Mouse (Mus musculus) MEL (cell line): Measurements from ENCODE around the gene Glyatl3. TPM values are rescaled to one million over a fixed set of nuclear protein-coding genes. Genes with fewer than 3 reads are reported as not detected.

Source experiments
- DNase-seq: peaks from one replicate; pipeline ENCODE4 v3.0.0; 2011; ENCODE audit warnings: low read depth, low spot score
- H3K27ac ChIP-seq: 2 replicates; pipeline ENCODE4 v1.5.1; 2012; ENCODE audit warnings: low read depth, mild to moderate bottlenecking, control low read depth, low read length, moderate library complexity; ENCODE audit not compliant: control insufficient read depth
- H3K27me3 ChIP-seq, 2 experiments: fragments of 150-350 bp in 1 of 2; sonication (generic) in 1 of 2; 2 replicates each; pipeline ENCODE4 v1.6.1; 2012; ENCODE audit warnings: low read length in 2 of 2, mild to moderate bottlenecking in 2 of 2, improper control_type of control experiment in 1 of 2, moderate library complexity in 1 of 2; ENCODE audit not compliant: insufficient read depth in 2 of 2, control insufficient read depth in 1 of 2
- H3K36me3 ChIP-seq, 2 experiments: 2 replicates each; pipeline ENCODE4 v1.6.1; 2012 to 2014; ENCODE audit warnings: low read length in 2 of 2, improper control_type of control experiment in 1 of 2, inconsistent platforms in 1 of 2, mild to moderate bottlenecking in 1 of 2; ENCODE audit not compliant: insufficient read depth in 2 of 2, control insufficient read depth in 1 of 2
- H3K4me1 ChIP-seq, 2 experiments: fragments of 150-350 bp in 1 of 2; sonication (generic) in 1 of 2; 2 replicates each; pipeline ENCODE4 v1.6.1; 2012; ENCODE audit warnings: low read length in 2 of 2, improper control_type of control experiment in 1 of 2, mild to moderate bottlenecking in 1 of 2; ENCODE audit not compliant: insufficient read depth in 2 of 2, control insufficient read depth in 1 of 2
- H3K4me3 ChIP-seq, 2 experiments: fragments of 150-350 bp in 1 of 2; sonication (generic) in 1 of 2; 2 replicates each; pipeline ENCODE4 v1.5.1; 2012; ENCODE audit warnings: low read depth in 2 of 2, low read length in 2 of 2, mild to moderate bottlenecking in 2 of 2, moderate library complexity in 2 of 2, control low read depth in 1 of 2, improper control_type of control experiment in 1 of 2; ENCODE audit not compliant: control insufficient read depth in 1 of 2, insufficient read depth in 1 of 2
- H3K79me2 ChIP-seq: 2 replicates; pipeline ENCODE4 v1.6.1; 2012; ENCODE audit warnings: mild to moderate bottlenecking, low read length, moderate library complexity; ENCODE audit not compliant: control insufficient read depth, poor library complexity, insufficient read depth
- H3K9ac ChIP-seq: 2 replicates; pipeline ENCODE4 v1.6.1; 2012; ENCODE audit warnings: low read depth, mild to moderate bottlenecking, control low read depth, low read length, moderate library complexity; ENCODE audit not compliant: control insufficient read depth, poor library complexity, severe bottlenecking
- H3K9me3 ChIP-seq: fragments of 150-350 bp; sonication (generic); replicated peaks from 2 replicates; pipeline ENCODE4 v1.6.1; 2012; ENCODE audit warnings: mild to moderate bottlenecking, low read length, improper control_type of control experiment, moderate library complexity; ENCODE audit not compliant: insufficient read depth
- BHLHE40 ChIP-seq: IDR thresholded peaks from 2 replicates; pipeline ENCODE4 v1.6.1; 2012; ENCODE audit warnings: low read depth, mild to moderate bottlenecking, inconsistent platforms, low read length, improper control_type of control experiment, borderline replicate concordance
- E2F4 ChIP-seq: IDR thresholded peaks from 2 replicates; pipeline ENCODE4 v1.6.1; 2011; ENCODE audit warnings: low read depth, low read length, improper control_type of control experiment, borderline replicate concordance
- EP300 ChIP-seq, 2 experiments: IDR thresholded peaks; 2 replicates each; pipeline ENCODE4 v1.6.1; 2011; ENCODE audit warnings: improper control_type of control experiment in 2 of 2, low read length in 2 of 2, low read depth in 1 of 2, mild to moderate bottlenecking in 1 of 2
- ETS1 ChIP-seq: IDR thresholded peaks from 2 replicates; pipeline ENCODE4 v1.6.1; 2012; ENCODE audit warnings: low read depth, mild to moderate bottlenecking, inconsistent platforms, low read length, improper control_type of control experiment, moderate library complexity
- GATA1 ChIP-seq: IDR thresholded peaks from 2 replicates; pipeline ENCODE4 v1.6.1; 2011; ENCODE audit warnings: low read depth, low read length, improper control_type of control experiment
- HCFC1 ChIP-seq: IDR thresholded peaks from 2 replicates; pipeline ENCODE4 v1.6.1; 2012; ENCODE audit warnings: low read depth, mild to moderate bottlenecking, inconsistent platforms, low read length, improper control_type of control experiment, moderate library complexity
- JUND ChIP-seq: IDR thresholded peaks from 2 replicates; pipeline ENCODE4 v1.6.1; 2011; ENCODE audit warnings: low read depth, mild to moderate bottlenecking, improper control_type of control experiment, low read length
- MAFK ChIP-seq: IDR thresholded peaks from 2 replicates; pipeline ENCODE4 v1.6.1; 2011; ENCODE audit warnings: low read depth, mild to moderate bottlenecking, low read length, improper control_type of control experiment, borderline replicate concordance
- RCOR1 ChIP-seq: IDR thresholded peaks from 2 replicates; pipeline ENCODE4 v1.6.1; 2012; ENCODE audit warnings: low read depth, mild to moderate bottlenecking, inconsistent platforms, low read length, improper control_type of control experiment
- SIN3A ChIP-seq: IDR thresholded peaks from 2 replicates; pipeline ENCODE4 v1.6.1; 2012; ENCODE audit warnings: low read length, improper control_type of control experiment, inconsistent platforms
- SMC3 ChIP-seq: IDR thresholded peaks from 2 replicates; pipeline ENCODE4 v1.6.1; 2011; ENCODE audit warnings: low read depth, low read length, improper control_type of control experiment
- TBP ChIP-seq: IDR thresholded peaks from 2 replicates; pipeline ENCODE4 v1.8.0; 2011; ENCODE audit warnings: low read depth, low read length, improper control_type of control experiment
- TCF12 ChIP-seq: IDR thresholded peaks from 2 replicates; pipeline ENCODE4 v1.6.1; 2014; ENCODE audit warnings: low read depth, mild to moderate bottlenecking, inconsistent platforms, low read length, improper control_type of control experiment, moderate library complexity
- UBTF ChIP-seq: IDR thresholded peaks from 2 replicates; pipeline ENCODE4 v1.6.1; 2012; ENCODE audit warnings: low read depth, mild to moderate bottlenecking, inconsistent platforms, low read length, improper control_type of control experiment, moderate library complexity, borderline replicate concordance; ENCODE audit not compliant: insufficient read depth
- ZMIZ1 ChIP-seq: IDR thresholded peaks from 2 replicates; pipeline ENCODE4 v1.6.1; 2012; ENCODE audit warnings: low read depth, mild to moderate bottlenecking, inconsistent platforms, low read length, improper control_type of control experiment, moderate library complexity
- polyA plus RNA-seq, 2 experiments: library from polyadenylated mRNA; stranded (reverse) in 1 of 2; unstranded in 1 of 2; fragments of >175 nt in 1 of 2; fragments of >200 nt in 1 of 2; gene quantifications; 2 replicates each; pipeline versions ENCODE4 v1.2.1 to v1.2.4; 2012; ENCODE audit warnings: low replicate concordance in 2 of 2, low read depth in 1 of 2; ENCODE audit not compliant: insufficient read length in 2 of 2, insufficient read depth in 1 of 2, missing spikeins in 1 of 2
- total RNA-seq: library from RNA; depleted of rRNA; stranded (reverse); fragments of 300-350 nt; gene quantifications from 2 replicates; pipeline ENCODE4 v1.2.3, GENCODE M21; 2012; rRNA removed

Glyatl3 gene
- total and polyA plus RNA-seq, 3 experiments, result 0.33 TPM; not detected in 2

DNA sequence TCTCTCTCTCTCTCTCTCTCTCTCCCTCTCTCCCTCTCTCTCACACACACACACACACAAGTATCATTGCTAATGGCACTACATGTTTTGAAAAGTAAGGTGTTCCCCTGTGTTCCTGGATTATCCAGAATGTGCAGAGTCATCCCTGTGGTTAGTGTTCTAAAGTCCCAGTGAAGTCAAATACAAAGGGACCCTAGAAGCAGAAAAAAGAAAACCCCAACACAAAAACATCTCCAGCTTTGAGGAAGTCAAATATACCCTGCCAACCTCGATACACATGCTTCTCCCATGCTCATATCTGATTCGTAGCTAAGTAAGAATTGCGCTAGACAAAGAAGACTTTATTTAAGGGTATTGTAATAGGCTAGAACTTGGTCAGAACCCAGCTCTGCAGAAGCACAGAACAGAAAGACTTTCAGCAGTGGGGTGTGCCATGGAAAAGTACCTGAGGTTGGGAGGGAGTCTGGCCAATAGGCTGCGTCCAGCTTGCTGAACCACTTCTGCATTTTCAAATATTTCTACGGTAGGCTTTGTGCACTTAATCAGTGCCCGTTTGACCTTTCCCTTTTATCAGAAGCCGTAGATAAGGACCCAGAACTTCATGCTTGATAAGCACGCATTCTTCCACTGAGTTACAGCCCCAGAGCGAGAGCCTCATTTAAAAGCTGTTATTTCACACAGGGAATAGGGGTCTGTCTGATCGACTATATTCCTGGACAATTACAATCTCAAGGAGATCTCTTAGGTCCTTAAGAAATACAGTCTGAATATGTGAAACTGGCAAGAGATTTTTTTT, 45.0 kb downstream of the Glyatl3 start (continued):
- no peak for TF ChIP-seq SMC3

- peak; percentile 87 for DNase-seq
- Histone ChIP-seq H3K4me1 (no peaks in the 10 kb centered on the region; a peak in 1 of 4 replicates), H3K9ac (no peak overlapping the region), H3K27ac (no peak overlapping the region), H3K36me3 (peaks cover 0 to 7% of the 10 kb centered on the region in 2 experiments; a peak in 2 of 4 replicates), H3K4me3 (no peak overlapping the region), H3K79me2 (no peaks in the 10 kb centered on the region), H3K27me3 (no peaks in the 10 kb centered on the region), H3K9me3 (no peaks in the 10 kb centered on the region)
- TF ChIP-seq BHLHE40, result no peak
- 0 out of 2 replicates have a peak, but pooled peaks have one; percentile 26 for TF ChIP-seq SIN3A
- no peak for TF ChIP-seq UBTF
- peak; percentile 55; the same call in 1 of the 2 replicates for TF ChIP-seq ETS1
- TF ChIP-seq TBP, result peak; percentile 26; the same call in 1 of the 2 replicates
- 0 out of 2 replicates have a peak, but pooled peaks have one; percentile 42 for TF ChIP-seq TCF12
- TF ChIP-seq SMC3, result peak; percentile 18; the same call in 1 of the 2 replicates
- TF ChIP-seq ZMIZ1, result no peak
- TF ChIP-seq GATA1, result peak; percentile 51; the same call in 1 of the 2 replicates
- no peak for TF ChIP-seq HCFC1
- TF ChIP-seq E2F4, result no peak
- 0 out of 2 replicates have a peak, but pooled peaks have one; percentile 22 for TF ChIP-seq MAFK
- no peak for TF ChIP-seq JUND
- TF ChIP-seq RCOR1, result peak; percentile 59
- 0 out of 4 replicates have a peak, but pooled peaks have one; percentile 23 to 33 for TF ChIP-seq EP300 (IDR thresholded peaks at IDR 0.05; ENCODE audit: low read depth in 1 of 2, low read length in 2 of 2)
Measured at GRCm38 (mm10) chr17:40855065-40855464, 59.1 kb downstream of the Glyatl3 start.

Other genes starting within 250 kb of the Glyatl3 start
- not detected in 2 replicates for gene Esp1, start 187.2 kb downstream of the Glyatl3 start, total RNA-seq
- not detected for gene Esp1, start 187.2 kb downstream of the Glyatl3 start, polyA plus RNA-seq
- 1.4 and 2.3 TPM in 2 replicates for gene Crisp2, start 107.3 kb downstream of the Glyatl3 start, total RNA-seq
- 1 to 10 TPM in 1 of 2 experiments, not detected in 1; 1.2 TPM for gene Crisp2, start 107.3 kb downstream of the Glyatl3 start, polyA plus RNA-seq
- gene Rhag, start 103.2 kb downstream of the Glyatl3 start, total RNA-seq, result 17.8 and 24.4 TPM in 2 replicates
- gene Rhag, start 103.2 kb downstream of the Glyatl3 start, polyA plus RNA-seq, result 10 to 100 TPM in 1 of 2 experiments, not detected in 1; 91.3 TPM
- 1.2 and 1.3 TPM in 2 replicates for gene 9130008F23Rik, start 33.8 kb downstream of the Glyatl3 start, total RNA-seq
- 1 to 10 TPM in 1 of 2 experiments, not detected in 1; 1.1 TPM for gene 9130008F23Rik, start 33.8 kb downstream of the Glyatl3 start, polyA plus RNA-seq
- gene Mut, start 20.3 kb upstream of the Glyatl3 start, total RNA-seq, result 21.2 and 25.8 TPM in 2 replicates
- 10 to 100 TPM; 25.0 to 65.8 TPM for gene Mut, start 20.3 kb upstream of the Glyatl3 start, polyA plus RNA-seq
- gene Cenpq, start 20.7 kb upstream of the Glyatl3 start, total RNA-seq, result 18.9 and 20.9 TPM in 2 replicates
- gene Cenpq, start 20.7 kb upstream of the Glyatl3 start, polyA plus RNA-seq, result 10 to 100 TPM in 1 of 2 experiments, not detected in 1; 25.5 TPM